Mouse (Mus musculus) stomach, embryonic 16.5 days (tissue): ENCODE measurements at regions not wholly inside any gene's neighbourhood (a gene's known extent, or its start where the extent isn't known, plus 50 kb on each side); places are given as distances from the start of the nearest gene placed in this dataset.
A peak's percentile ranks its signal among the peaks of the same experiment; 100 is the strongest.

Source experiments
- ATAC-seq: fragments of 200-750 bp; cut with Nextera tagmentation; 2 replicates; pipeline ENCODE4 v1.8.0; 2017; ENCODE audit warnings: moderate number of reproducible peaks, moderate TSS enrichment; ENCODE audit not compliant: insufficient read depth, low FRiP score
- H3K27ac ChIP-seq: fragments of 300-500 bp; sonication (generic); 2 replicates; pipeline ENCODE4 v1.5.1; 2014; ENCODE audit warnings: low read length
- H3K27me3 ChIP-seq: fragments of 300-500 bp; sonication (generic); 2 replicates; pipeline ENCODE4 v1.6.1; 2014; ENCODE audit warnings: low read length, control low read depth, mixed read lengths; ENCODE audit not compliant: control insufficient read depth, insufficient read depth
- H3K36me3 ChIP-seq: fragments of 300-500 bp; sonication (generic); 2 replicates; pipeline ENCODE4 v1.6.1; 2014; ENCODE audit warnings: low read length; ENCODE audit not compliant: control insufficient read depth, insufficient read depth
- H3K4me1 ChIP-seq: fragments of 300-500 bp; sonication (generic); 2 replicates; pipeline ENCODE4 v1.6.1; 2014; ENCODE audit warnings: low read length, control low read depth, mixed read lengths; ENCODE audit not compliant: control insufficient read depth, insufficient read depth
- H3K4me2 ChIP-seq: fragments of 300-500 bp; sonication (generic); 2 replicates; pipeline ENCODE4 v1.6.1; 2014; ENCODE audit warnings: low read depth, low read length, mixed read lengths
- H3K4me3 ChIP-seq: fragments of 300-500 bp; sonication (generic); replicated peaks from 2 replicates; pipeline ENCODE4 v1.5.1; 2014; ENCODE audit warnings: mild to moderate bottlenecking, low read length
- H3K9ac ChIP-seq: fragments of 300-500 bp; sonication (generic); 2 replicates; pipeline ENCODE4 v1.6.1; 2014; ENCODE audit warnings: low read length
- H3K9me3 ChIP-seq: fragments of 300-500 bp; sonication (generic); replicated peaks from 2 replicates; pipeline ENCODE4 v1.6.1; 2016; ENCODE audit warnings: low read length, control low read depth; ENCODE audit not compliant: control insufficient read depth
- WGBS: fragments of 180-500 bp; shearing (Covaris S2); extraction: QIAGEN DNeasy Blood & Tissue Kit; methylation state at CpG from one replicate; pipeline ENCODE4 v1.1.7; 2014; 5-methylcytosine and 5-hydroxymethylcytosine counted together

DNA sequence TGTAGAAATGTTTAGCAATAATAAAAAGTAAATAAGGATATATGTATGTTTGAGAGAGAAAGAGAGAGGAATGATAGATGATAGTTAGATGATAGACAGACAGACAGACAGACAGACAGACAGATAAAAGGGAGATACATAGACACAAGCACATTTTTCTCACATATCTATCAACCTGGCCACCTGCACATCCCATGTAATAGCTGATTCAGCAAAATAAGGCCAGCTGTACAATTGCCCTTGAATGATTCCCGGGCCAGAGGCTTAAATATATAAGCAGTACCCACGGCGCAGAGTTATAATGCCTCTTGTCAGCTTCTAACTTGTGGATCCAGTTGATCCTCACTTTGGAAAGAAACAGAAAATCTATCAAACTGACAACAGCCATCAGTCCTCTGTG is 178.5 kb downstream of the Tmem114 start:
- 82% methylated on average over 3 of the region's 3 CpGs for WGBS
- H3K4me1 ChIP-seq: no peaks in the 10 kb centered on the region
- H3K36me3 ChIP-seq: no peaks in the 10 kb centered on the region
- H3K9ac ChIP-seq: no peak overlapping the region
- H3K9me3 ChIP-seq: no peaks in the 10 kb centered on the region
- no peak for ATAC-seq
- H3K27ac ChIP-seq: no peak overlapping the region
- no peak overlapping the region for H3K4me3 ChIP-seq
- no peaks in the 10 kb centered on the region for H3K27me3 ChIP-seq
- H3K4me2 ChIP-seq: no peak overlapping the region

DNA sequence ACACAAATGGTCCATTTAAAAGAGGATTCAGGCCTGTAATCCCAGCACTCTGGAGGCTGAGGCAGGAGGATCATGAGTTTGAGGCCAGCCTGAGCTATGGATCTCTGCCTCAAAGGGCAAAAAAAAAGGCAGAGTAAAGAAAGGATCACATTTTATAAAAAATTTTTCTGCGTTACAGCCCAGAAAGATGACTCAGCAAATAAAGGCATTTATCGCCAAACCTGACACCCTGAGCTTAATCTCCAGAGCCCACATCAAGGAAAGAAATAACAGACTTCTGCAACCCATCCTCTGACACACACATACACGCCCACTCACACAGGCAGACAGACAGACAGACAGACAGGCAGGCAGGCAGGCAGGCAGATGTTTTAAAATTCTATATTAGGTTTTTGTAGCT is 179.3 kb downstream of the Tmem114 start:
- no peaks in the 10 kb centered on the region for H3K9me3 ChIP-seq
- H3K4me2 ChIP-seq: no peak overlapping the region
- H3K27me3 ChIP-seq: no peaks in the 10 kb centered on the region
- H3K4me3 ChIP-seq: no peak overlapping the region
- H3K36me3 ChIP-seq: no peaks in the 10 kb centered on the region
- H3K9ac ChIP-seq: no peak overlapping the region
- H3K27ac ChIP-seq: no peak overlapping the region
- ATAC-seq: no peak
- no peaks in the 10 kb centered on the region for H3K4me1 ChIP-seq
- WGBS: 61% methylated on average over 3 of the region's 3 CpGs

DNA sequence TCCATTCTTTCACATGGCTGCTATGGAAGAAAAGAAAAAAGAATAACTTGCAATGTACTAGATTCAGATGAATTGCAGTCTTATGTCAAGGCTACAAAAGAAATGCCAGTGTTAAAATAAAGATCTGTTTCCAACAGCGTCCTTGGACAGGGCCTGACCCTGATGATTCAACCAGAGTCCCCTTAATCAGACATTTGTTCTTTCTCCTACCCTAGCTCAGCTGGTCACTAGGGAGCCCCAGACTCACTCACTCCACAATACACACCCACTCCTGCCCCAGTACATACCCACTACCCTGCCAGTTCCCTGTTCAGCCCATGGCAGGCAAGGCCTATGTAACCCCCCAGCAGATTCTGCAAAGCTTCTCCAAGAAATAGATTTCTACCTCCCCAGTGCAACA is 190.6 kb downstream of the Tmem114 start:
- Histone ChIP-seq H3K9ac (no peak overlapping the region), H3K4me2 (no peak overlapping the region), H3K36me3 (no peaks in the 10 kb centered on the region), H3K4me1 (no peaks in the 10 kb centered on the region), H3K27ac (no peak overlapping the region), H3K27me3 (no peaks in the 10 kb centered on the region), H3K4me3 (no peak overlapping the region), H3K9me3 (no peaks in the 10 kb centered on the region)
- WGBS: 50% methylated on average over 1 of the region's 1 CpGs
- ATAC-seq: no peak

DNA sequence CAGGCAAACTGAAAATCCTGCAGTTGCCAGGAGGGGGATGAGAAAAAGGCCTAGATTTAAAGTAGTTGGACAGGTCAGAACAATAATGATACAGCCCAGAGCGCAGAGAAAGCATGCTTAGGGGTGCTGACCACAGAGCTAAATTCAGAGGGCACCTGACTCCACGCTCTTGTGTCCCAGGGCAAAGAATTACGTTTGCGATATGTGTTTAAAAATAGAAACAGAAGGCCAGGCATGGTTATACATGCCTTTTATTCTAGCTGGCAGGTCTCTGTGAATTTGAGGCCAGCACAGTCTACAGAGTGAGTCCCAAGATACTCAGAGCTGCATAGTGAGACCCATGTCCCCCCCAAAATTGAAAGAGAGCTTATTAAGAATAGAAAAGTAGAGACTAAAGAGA is 192.9 kb downstream of the Tmem114 start:
- no peak overlapping the region for H3K9ac ChIP-seq
- no peaks in the 10 kb centered on the region for H3K4me1 ChIP-seq
- no peak overlapping the region for H3K4me3 ChIP-seq
- no peaks in the 10 kb centered on the region for H3K27me3 ChIP-seq
- ATAC-seq: no peak
- no peaks in the 10 kb centered on the region for H3K9me3 ChIP-seq
- 67% methylated on average over 4 of the region's 4 CpGs for WGBS
- H3K4me2 ChIP-seq: no peak overlapping the region
- no peaks in the 10 kb centered on the region for H3K36me3 ChIP-seq
- no peak overlapping the region for H3K27ac ChIP-seq

DNA sequence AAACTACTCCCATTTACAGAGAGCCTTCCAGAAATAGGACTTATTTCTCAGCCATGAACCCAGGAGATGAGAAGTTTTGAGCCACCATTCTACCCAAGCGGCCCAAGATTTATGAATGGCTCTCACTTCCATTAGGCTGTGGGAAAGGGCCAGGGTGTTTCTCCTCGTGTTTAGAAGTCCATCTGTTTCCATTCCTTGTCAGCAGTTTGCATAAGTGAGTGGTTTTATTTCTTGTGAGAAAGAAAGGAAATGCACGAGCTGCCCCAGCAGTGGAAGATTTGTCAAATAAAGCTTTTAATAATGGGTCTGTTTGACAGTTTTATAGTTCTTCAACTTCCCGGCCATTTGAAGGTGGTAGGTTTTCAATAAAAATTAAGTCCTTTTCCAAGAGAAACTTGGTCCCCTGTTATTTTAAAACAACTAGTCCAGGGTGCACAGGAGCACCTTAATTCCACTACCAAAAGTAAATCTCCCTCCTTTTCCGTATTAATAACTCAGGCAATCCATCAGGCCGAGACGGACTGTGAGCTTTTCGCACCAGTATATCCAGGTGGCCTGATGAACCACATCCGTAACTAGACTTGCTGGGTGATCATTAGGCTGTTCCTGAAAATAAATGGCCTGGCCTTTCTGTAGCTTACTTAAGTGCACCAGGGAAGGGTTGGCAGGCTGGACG is 201.2 kb downstream of the Tmem114 start:
- Histone ChIP-seq H3K27me3 (no peaks in the 10 kb centered on the region), H3K4me3 (no peak overlapping the region), H3K9ac (no peak overlapping the region), H3K36me3 (no peaks in the 10 kb centered on the region), H3K27ac (no peak overlapping the region), H3K9me3 (no peaks in the 10 kb centered on the region), H3K4me1 (no peaks in the 10 kb centered on the region), H3K4me2 (no peak overlapping the region)
- no peak for ATAC-seq
- 40% methylated on average over 10 of the region's 10 CpGs for WGBS

DNA sequence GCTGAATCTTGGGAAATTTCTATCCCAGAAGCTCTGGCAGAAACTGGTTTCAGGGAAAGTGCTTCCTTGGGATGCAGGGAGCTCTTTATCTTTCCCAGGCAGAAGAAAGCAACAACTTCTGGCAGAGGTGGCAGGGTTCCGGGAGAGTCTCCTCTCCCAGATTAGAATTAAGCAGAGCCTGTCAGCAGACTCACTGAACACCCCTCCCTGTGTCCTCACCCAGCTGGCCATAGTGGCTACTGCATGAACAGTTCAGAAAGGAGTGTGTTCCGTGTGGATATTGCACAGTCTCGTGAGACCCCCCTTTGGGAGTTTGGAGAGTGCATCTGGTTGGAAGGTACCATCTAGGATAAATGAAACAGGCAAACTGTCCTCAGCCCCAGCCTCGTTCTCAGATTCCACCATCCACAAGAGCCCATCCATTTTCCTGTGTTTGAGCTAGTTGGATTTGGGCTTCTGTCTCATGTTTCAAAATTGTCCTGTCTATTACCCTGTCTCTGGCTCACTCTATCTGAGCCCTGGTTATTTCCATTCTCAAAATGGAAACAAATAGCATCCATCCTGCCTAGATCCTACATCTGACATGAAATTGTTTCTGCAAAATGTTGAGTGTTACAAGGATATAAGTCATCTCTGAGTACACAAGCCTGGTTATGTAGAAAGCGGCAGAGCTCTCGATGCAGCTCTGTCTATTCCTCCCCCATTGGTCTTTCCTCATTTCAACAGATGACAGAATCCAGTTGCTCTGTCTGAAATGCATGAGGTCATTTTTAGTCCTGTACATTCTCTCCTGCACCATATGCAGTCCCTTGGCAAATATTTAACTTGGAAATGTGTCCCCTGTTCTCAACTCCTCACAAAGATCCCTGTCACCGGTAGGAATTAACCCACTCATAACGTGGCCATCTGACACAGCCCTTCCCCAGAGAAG is 216.4 kb downstream of the Tmem114 start:
- H3K36me3 ChIP-seq: no peaks in the 10 kb centered on the region
- H3K4me2 ChIP-seq: no peak overlapping the region
- H3K4me3 ChIP-seq: no peak overlapping the region
- 34% methylated on average over 8 of the region's 8 CpGs for WGBS
- no peaks in the 10 kb centered on the region for H3K9me3 ChIP-seq
- H3K27ac ChIP-seq: peak overlapping the region; percentile 52
- no peaks in the 10 kb centered on the region for H3K27me3 ChIP-seq
- H3K9ac ChIP-seq: no peak overlapping the region
- H3K4me1 ChIP-seq: no peaks in the 10 kb centered on the region
- peak; percentile 79 for ATAC-seq

GRCm38 (mm10) chr16:8205014-8205413 is 219.9 kb downstream of the Tmem114 start:
- Histone ChIP-seq H3K9me3 (no peaks in the 10 kb centered on the region), H3K4me3 (no peak overlapping the region), H3K27me3 (no peaks in the 10 kb centered on the region), H3K27ac (no peak overlapping the region), H3K9ac (no peak overlapping the region), H3K36me3 (no peaks in the 10 kb centered on the region), H3K4me1 (no peaks in the 10 kb centered on the region), H3K4me2 (no peak overlapping the region)
- ATAC-seq: no peak
- 69% methylated on average over 5 of the region's 5 CpGs for WGBS

DNA sequence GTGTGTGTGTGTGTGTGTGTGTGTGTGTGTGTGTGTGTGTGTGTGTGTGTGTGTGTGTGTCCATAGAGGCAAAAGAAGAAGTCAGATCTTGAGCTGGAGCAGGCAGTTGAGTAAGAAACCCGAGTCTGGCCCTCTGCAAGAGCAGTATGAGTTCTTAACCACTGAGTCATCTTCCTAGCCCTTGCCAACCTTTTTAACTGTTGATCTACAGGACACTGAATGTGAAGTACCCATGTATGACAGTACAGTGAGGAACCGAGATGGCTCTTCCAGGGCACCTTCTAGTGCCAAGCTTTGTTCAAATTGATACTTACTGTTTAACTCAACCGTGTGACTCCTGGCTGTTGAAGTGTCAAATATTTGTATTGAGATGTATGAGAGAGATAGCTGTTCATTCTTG is 223.6 kb downstream of the Tmem114 start:
- 54% methylated on average over 3 of the region's 3 CpGs for WGBS
- no peaks in the 10 kb centered on the region for H3K9me3 ChIP-seq
- H3K4me2 ChIP-seq: no peak overlapping the region
- H3K9ac ChIP-seq: no peak overlapping the region
- no peaks in the 10 kb centered on the region for H3K36me3 ChIP-seq
- no peaks in the 10 kb centered on the region for H3K4me1 ChIP-seq
- no peak overlapping the region for H3K4me3 ChIP-seq
- ATAC-seq: no peak
- no peak overlapping the region for H3K27ac ChIP-seq
- H3K27me3 ChIP-seq: no peaks in the 10 kb centered on the region

- Histone ChIP-seq H3K4me2 (no peak overlapping the region), H3K36me3 (no peaks in the 10 kb centered on the region), H3K9me3 (no peaks in the 10 kb centered on the region), H3K4me1 (no peaks in the 10 kb centered on the region), H3K27ac (no peak overlapping the region), H3K27me3 (no peaks in the 10 kb centered on the region), H3K9ac (no peak overlapping the region), H3K4me3 (no peak overlapping the region)
- ATAC-seq: no peak
- WGBS: 48% methylated on average over 12 of the region's 12 CpGs
Measured at GRCm38 (mm10) chr16:8198771-8199562, 226.0 kb downstream of the Tmem114 start.
